Mouse (Mus musculus): ENCODE measurements around the gene Cd47.

The Cd47 gene

GRCm38 (mm10) chr16:49915532-49916476 lies 115.5 kb downstream of the Cd47 start:
- DNase-seq, result no peak

GRCm38 (mm10) chr16:49920191-49920590 lies 119.9 kb downstream of the Cd47 start:
- DNase-seq, result no peak

DNA sequence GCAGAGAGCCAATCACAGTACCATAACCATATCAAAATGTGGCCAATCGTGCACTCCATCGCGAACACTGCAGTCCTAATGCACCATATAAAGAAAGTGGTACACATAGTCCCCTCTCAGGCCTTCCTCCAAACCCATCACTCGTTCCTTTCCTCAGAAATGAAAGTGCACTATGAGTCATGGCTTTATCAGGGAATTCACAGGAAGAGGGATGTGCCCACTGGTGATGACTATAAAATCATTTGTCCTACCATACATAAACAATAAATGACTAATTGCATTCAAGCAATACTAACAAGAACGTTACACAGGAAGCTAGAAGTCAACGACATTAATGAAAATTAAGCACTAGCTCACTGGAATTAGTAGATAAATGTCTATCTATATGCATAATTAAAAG lies 121.3 kb downstream of the Cd47 start:
- no peak for DNase-seq

DNA sequence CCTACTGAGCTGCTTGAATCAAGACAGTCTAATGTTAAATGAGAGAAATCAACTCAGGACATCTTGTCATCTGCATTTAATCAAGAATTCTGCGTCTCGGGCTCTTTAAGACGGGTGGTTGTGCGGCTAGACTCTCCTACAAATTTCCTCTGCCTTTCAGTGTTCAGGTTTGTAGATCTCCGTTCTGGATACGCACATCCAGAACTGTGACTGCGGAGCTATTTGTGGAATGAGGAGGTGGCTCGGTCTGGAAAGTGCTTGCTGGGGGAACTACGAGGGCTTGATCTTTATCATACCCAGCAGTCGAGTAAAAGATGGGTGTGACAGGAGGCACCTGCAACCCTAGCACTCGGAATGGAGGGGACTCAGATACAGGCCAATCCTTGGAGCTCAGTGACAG lies 121.8 kb downstream of the Cd47 start:
- DNase-seq, result no peak

- no peak for DNase-seq
Observed at GRCm38 (mm10) chr16:49923720-49924119, 123.4 kb downstream of the Cd47 start.

- DNase-seq, result no peak
Observed at GRCm38 (mm10) chr16:49924941-49925340, 124.6 kb downstream of the Cd47 start.

DNA sequence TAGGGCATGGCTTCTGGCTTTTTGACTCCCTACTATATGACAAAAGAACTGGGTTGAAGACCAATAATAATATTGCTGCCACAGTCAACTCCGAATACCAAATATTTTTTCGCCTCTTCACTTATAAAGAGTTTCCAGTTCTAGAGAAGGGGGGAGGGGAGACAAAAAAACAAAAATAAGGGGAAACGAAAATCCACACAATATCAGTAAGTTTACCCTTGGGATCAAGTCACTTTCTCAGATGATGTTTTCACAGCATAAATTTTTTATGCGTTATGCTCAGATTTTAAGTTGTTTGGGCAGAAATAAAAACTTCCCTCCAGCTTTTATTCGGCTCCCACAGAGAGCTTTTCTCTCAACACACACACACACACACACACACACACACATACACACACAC lies 132.9 kb downstream of the Cd47 start:
- no peak for DNase-seq

DNA sequence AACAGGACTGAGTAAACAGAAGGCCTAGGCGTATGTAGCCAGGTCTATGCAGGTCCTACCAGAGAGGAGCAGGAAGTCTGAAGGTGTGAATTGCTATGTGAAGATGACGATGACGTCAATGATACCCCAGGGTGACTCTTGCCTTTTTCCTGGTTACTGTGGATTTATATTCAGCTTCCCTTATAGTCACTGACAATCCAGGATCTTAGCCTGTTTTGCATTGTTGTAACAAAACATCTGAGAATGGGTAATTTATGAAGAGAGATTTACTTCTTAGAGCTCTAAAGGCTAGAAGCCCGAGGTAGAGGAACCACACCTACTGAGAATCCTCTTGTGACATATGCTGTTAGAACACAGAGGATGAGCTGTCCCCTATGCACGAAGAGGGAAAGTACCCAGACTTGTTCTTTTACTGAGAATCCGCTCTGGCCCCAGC lies 135.7 kb downstream of the Cd47 start:
- no peak for DNase-seq

GRCm38 (mm10) chr16:49936793-49937192 lies 136.5 kb downstream of the Cd47 start:
- DNase-seq, result no peak

DNA sequence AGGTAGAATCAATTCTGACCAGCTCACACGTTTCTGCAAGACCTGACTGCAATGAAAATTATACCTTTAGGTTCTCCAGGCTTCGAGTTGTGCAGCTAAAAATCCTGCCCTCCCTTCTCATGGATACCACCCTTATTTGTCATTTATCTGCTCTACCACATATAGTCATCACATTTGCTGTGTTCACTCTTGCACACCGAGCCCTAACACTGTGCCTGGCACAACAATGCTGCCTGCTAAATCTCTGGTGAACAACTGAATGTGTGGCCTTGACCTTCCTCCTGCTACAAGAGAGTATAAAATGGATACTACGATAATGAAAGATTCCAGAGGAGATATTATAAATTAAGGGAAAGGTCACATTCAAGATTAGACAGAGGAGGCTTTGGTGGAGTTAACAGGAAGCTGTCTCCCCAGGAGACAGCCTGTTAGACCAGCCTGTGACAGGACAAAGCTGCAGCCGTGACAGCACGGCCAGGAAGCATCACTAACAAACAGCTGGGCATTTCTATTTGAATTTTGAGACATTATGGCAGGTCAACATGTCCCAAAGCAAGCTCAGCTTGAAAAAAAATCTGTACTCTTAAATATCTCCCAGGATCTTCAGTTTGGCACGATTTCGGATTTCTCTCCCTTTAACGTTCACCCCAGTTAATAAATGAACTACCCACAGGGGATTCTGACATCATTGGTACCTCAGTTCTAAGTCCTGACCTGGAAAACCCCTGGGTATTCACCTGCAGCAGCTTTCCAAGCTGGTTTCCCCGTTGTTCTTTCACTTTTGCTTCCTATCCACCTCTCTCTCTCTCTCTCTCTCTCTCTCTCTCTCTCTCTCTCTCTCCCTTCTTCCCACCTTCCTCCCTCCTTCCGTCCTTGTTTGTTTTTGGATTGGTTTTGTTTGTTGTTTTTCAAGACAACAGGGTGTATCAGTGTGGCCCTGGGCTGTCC lies 137.2 kb downstream of the Cd47 start:
- peak; percentile 16 for DNase-seq

- DNase-seq, result no peak
Observed at GRCm38 (mm10) chr16:49938483-49939301, 138.4 kb downstream of the Cd47 start.

DNA sequence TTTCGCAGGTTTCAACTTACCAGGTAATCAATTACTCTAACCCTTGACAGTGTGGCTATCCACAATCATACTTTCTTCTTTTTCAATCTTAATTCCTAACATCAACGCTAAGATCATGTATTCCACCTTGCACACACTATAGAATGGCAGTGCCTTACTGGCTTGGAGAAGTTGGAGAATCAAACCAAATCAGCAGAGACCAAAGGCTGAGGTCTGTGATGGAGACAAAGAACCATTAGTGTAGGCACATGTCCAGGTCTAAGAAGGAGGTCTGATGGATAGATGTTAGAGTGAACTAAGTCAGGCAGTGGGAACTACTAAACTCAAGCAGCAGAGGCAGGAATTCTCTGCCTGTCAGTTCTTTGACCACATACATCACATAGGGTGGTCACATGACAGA lies 139.0 kb downstream of the Cd47 start:
- DNase-seq, result no peak

GRCm38 (mm10) chr16:49940473-49940872 lies 140.1 kb downstream of the Cd47 start:
- no peak for DNase-seq

GRCm38 (mm10) chr16:49941031-49941430 lies 140.7 kb downstream of the Cd47 start:
- no peak for DNase-seq

DNA sequence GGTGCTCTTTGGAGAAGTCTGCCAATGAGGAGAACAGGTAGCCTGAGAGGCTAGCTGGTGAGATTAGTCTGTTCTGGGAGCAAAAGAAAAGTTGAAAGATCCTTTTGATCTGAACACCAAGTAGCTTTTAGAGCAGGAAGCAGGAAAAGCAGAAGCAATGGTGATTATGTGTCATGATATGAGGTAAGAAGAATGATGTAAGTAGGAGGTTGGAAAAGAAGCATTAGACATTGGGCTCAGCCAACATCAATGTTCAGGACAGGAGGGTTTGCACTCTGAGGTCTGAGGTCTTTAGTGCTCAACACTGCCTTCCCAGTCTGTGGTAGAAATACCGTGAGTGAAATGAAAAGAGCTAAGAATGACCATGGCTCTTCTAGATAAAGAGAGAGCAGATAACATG lies 143.4 kb downstream of the Cd47 start:
- DNase-seq, result no peak

DNA sequence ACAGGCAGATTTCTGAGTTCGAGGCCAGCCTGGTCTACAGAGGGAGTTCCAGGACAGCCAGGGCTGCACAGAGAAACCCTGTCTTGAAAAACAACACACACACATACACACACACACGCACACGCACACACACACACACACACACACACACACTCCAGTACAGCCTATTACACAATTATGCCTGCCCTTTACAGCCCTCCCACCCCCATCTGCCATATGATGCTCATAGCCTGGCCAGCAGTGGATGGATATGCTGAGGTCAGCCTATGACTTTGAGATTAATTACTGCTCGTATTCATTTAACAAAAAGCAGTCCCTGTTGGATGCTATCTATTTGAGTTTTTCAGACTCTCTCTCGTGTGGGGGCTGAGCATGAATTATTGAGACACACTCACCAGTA lies 144.8 kb downstream of the Cd47 start:
- no peak for DNase-seq

DNA sequence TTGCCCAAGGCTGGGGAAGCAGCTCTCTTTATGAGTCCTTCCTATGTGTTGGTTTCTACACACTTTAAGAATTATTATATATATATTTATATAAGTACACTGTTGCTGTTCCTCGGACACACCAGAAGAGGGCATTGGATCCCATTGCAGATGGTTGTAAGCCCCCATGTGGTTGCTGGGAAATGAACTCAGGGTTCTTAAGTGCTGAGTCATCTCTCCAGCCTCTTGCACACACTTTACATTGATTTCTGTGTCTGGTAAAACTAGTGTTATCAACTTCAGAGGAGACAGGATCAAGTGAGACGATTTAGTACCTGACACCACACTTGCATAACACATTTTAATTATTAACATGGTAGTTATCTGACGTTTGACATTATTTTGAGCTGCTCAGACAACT lies 146.7 kb downstream of the Cd47 start:
- no peak for DNase-seq

DNA sequence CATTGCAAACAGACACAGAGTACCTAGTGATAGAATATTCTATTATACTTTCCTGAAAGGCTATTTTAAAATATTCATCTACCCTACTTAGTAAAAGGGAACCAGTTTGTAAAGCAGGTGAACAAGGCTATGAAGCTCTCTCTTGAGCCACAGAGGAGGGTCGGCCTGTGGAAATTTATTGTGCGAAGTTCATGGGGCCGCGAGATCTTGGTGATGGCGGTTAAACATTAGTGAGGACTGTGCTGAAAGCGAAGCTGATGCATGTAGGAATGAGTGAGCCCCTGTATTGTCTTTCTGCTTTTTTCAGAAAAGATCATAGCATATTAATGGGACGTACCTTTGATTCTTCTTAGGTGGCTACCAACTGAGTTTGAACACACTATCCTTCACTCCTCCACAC lies 147.3 kb downstream of the Cd47 start:
- DNase-seq, result no peak

GRCm38 (mm10) chr16:49948287-49948686 lies 148.0 kb downstream of the Cd47 start:
- no peak for DNase-seq

- DNase-seq, result no peak
Observed at GRCm38 (mm10) chr16:49949261-49949660, 148.9 kb downstream of the Cd47 start.

- DNase-seq, result no peak
Observed at GRCm38 (mm10) chr16:49950340-49950739, 150.0 kb downstream of the Cd47 start.

- no peak for DNase-seq
Observed at GRCm38 (mm10) chr16:49951288-49951691, 151.0 kb downstream of the Cd47 start.

All from kidney, adult 9 months (tissue).